ENCODE assay signal across 31 mouse cellular contexts in genomic region chr16:29993535-29993934, GRCm38 (mm10).
A peak's percentile ranks its signal among the peaks of the same experiment; 100 is the strongest.
DNase-seq lines count a peak whose midpoint lies in the region; ATAC-seq and TF ChIP-seq lines count a peak whose summit lies in the region.
"Had no signal": no experiment of that assay in that cellular context is flagged by ENCODE, and none has a peak within 500 bp of the region (broad histone marks: within the 10 kb centered on the region; RNA-seq: fewer than 3 reads in every experiment).

No protein-coding gene starts in this region.

- no peak overlapping the region for H3K4me3 ChIP-seq in intestine, embryonic 16.5 days (ENCODE audit: low read length)
- H3K4me3 ChIP-seq in intestine, embryonic 15.5 days (replicated peaks): no peak overlapping the region
- H3K4me3 ChIP-seq in forebrain, embryonic 14.5 days (ENCODE audit: low read depth, low read length): no peak overlapping the region
- H3K4me3 ChIP-seq in midbrain, embryonic 14.5 days (replicated peaks; ENCODE audit: low read depth, low read length): no peak overlapping the region
- H3K4me3 ChIP-seq: erythroblast, embryonic 14.5 days; hindbrain, embryonic 12.5 days; left cerebral cortex, adult 2 months; limb, embryonic 15.5 days; liver, embryonic 13.5 days; midbrain, embryonic 12.5 days had no signal

- TF ChIP-seq CTCF in brain, embryonic 14.5 days (IDR thresholded peaks at IDR 0.05; ENCODE audit: borderline replicate concordance, extremely low read depth, insufficient read depth, insufficient read length): no peak

- DNase-seq in brain, embryonic 14.5 days (ENCODE audit: low read depth): peak; percentile 85
- peak; percentile 68 for DNase-seq in forebrain, embryonic 14.5 days (ENCODE audit: low spot score)
- DNase-seq in thymus, postnatal 36 days: no peak
- no peak for DNase-seq in midbrain, embryonic 14.5 days
- DNase-seq in adrenal gland, adult 8-10 months: no peak
- DNase-seq: adrenal gland, adult 2 months; cerebellum, adult 8-10 months; gastrocnemius, postnatal 14 days; heart, postnatal 36 days; kidney, adult 9 months; kidney, postnatal 14 days; liver, embryonic 13.5 days; lung, adult 18-20 months; lung, postnatal 4 days; right cerebral cortex, adult 18-20 months; spleen, adult 18-20 months; thymus, adult 18-20 months; thymus, postnatal 25 days had no signal

- no peaks in the 10 kb centered on the region for H3K36me3 ChIP-seq in intestine, embryonic 16.5 days (ENCODE audit: control insufficient read depth, insufficient read depth, low read length)
- H3K36me3 ChIP-seq in intestine, embryonic 15.5 days: no peaks in the 10 kb centered on the region
- no peaks in the 10 kb centered on the region for H3K36me3 ChIP-seq in forebrain, embryonic 14.5 days (ENCODE audit: control insufficient read depth, insufficient read depth, low read length)
- H3K36me3 ChIP-seq in midbrain, embryonic 14.5 days (ENCODE audit: control insufficient read depth, insufficient read depth, low read length): no peaks in the 10 kb centered on the region
- H3K36me3 ChIP-seq: hindbrain, embryonic 12.5 days; limb, embryonic 15.5 days; liver, embryonic 13.5 days; midbrain, embryonic 12.5 days had no signal

- H3K4me2 ChIP-seq in intestine, embryonic 16.5 days (ENCODE audit: low read depth, low read length): no peak overlapping the region
- H3K4me2 ChIP-seq in intestine, embryonic 15.5 days (replicated peaks): no peak overlapping the region
- no peak overlapping the region for H3K4me2 ChIP-seq in forebrain, embryonic 14.5 days (ENCODE audit: low read length)
- H3K4me2 ChIP-seq in midbrain, embryonic 14.5 days (ENCODE audit: low read length): no peak overlapping the region
- H3K4me2 ChIP-seq: heart, embryonic 11.5 days; hindbrain, embryonic 12.5 days; limb, embryonic 15.5 days; liver, embryonic 13.5 days; midbrain, embryonic 12.5 days had no signal

- TF ChIP-seq POLR2A in brain, embryonic 14.5 days (IDR thresholded peaks at IDR 0.05; ENCODE audit: borderline replicate concordance, extremely low read depth, insufficient read depth, insufficient read length, poor library complexity, severe bottlenecking): no peak

- no peaks in the 10 kb centered on the region for H3K27me3 ChIP-seq in intestine, embryonic 16.5 days (replicated peaks; ENCODE audit: control insufficient read depth, insufficient read depth, low read length)
- H3K27me3 ChIP-seq in intestine, embryonic 15.5 days (replicated peaks): no peaks in the 10 kb centered on the region
- no peaks in the 10 kb centered on the region for H3K27me3 ChIP-seq in forebrain, embryonic 14.5 days (replicated peaks; ENCODE audit: control insufficient read depth, insufficient read depth, low read length)
- H3K27me3 ChIP-seq in midbrain, embryonic 14.5 days (ENCODE audit: control insufficient read depth, insufficient read depth, low read length): no peaks in the 10 kb centered on the region
- H3K27me3 ChIP-seq: limb, embryonic 15.5 days; liver, embryonic 13.5 days; megakaryocyte, embryonic 14.5 days had no signal

- peaks cover 35% of the 10 kb centered on the region for H3K4me1 ChIP-seq in intestine, embryonic 16.5 days (ENCODE audit: control insufficient read depth, insufficient read depth, low read length)
- peaks cover 30% of the 10 kb centered on the region for H3K4me1 ChIP-seq in intestine, embryonic 15.5 days (replicated peaks)
- H3K4me1 ChIP-seq in forebrain, embryonic 14.5 days (ENCODE audit: control insufficient read depth, insufficient read depth, low read length): peaks cover 10% of the 10 kb centered on the region; the same call in 1 of the 2 replicates
- 0 out of 2 replicates have a peak, but pooled peaks cover 3% of the 10 kb centered on the region for H3K4me1 ChIP-seq in midbrain, embryonic 14.5 days (ENCODE audit: control insufficient read depth, insufficient read depth, low read length)

- H3K9me3 ChIP-seq in intestine, embryonic 16.5 days (ENCODE audit: control insufficient read depth, low read length): no peaks in the 10 kb centered on the region
- no peaks in the 10 kb centered on the region for H3K9me3 ChIP-seq in intestine, embryonic 15.5 days
- H3K9me3 ChIP-seq in forebrain, embryonic 14.5 days (replicated peaks; ENCODE audit: control insufficient read depth, low read length): no peaks in the 10 kb centered on the region
- no peaks in the 10 kb centered on the region for H3K9me3 ChIP-seq in midbrain, embryonic 14.5 days (ENCODE audit: control insufficient read depth, low read length)
- H3K9me3 ChIP-seq: hindbrain, embryonic 12.5 days; limb, embryonic 15.5 days; liver, embryonic 13.5 days; megakaryocyte, embryonic 14.5 days; midbrain, embryonic 12.5 days had no signal

- no peak overlapping the region for H3K27ac ChIP-seq in intestine, embryonic 16.5 days (ENCODE audit: low read length)
- H3K27ac ChIP-seq in intestine, embryonic 15.5 days: no peak overlapping the region
- no peak overlapping the region for H3K27ac ChIP-seq in forebrain, embryonic 14.5 days (ENCODE audit: low read depth, low read length)
- no peak overlapping the region for H3K27ac ChIP-seq in midbrain, embryonic 14.5 days (replicated peaks; ENCODE audit: low read depth, low read length)
- H3K27ac ChIP-seq: hindbrain, embryonic 12.5 days; hindbrain, postnatal 0 days; left cerebral cortex, adult 2 months; limb, embryonic 15.5 days; liver, embryonic 13.5 days; midbrain, embryonic 12.5 days; stomach, postnatal 0 days had no signal

- ATAC-seq in intestine, embryonic 16.5 days: no peak
- ATAC-seq in intestine, embryonic 15.5 days: no peak
- peak; percentile 58 for ATAC-seq in forebrain, embryonic 14.5 days
- ATAC-seq in midbrain, embryonic 14.5 days (ENCODE audit: low FRiP score, low TSS enrichment): no peak
- ATAC-seq: hindbrain, postnatal 0 days; intestine, postnatal 0 days; lung, postnatal 0 days had no signal

- 0 out of 2 replicates have a peak overlapping the region, but pooled peaks have one; percentile 16 for H3K9ac ChIP-seq in intestine, embryonic 16.5 days (ENCODE audit: low read depth, low read length)
- no peak overlapping the region for H3K9ac ChIP-seq in intestine, embryonic 15.5 days
- no peak overlapping the region for H3K9ac ChIP-seq in forebrain, embryonic 14.5 days (ENCODE audit: low read length)
- no peak overlapping the region for H3K9ac ChIP-seq in midbrain, embryonic 14.5 days (replicated peaks; ENCODE audit: low read length)
- H3K9ac ChIP-seq: hindbrain, embryonic 12.5 days; limb, embryonic 15.5 days; liver, embryonic 13.5 days; midbrain, embryonic 12.5 days had no signal

- 71% methylated on average over 6 of the region's 6 CpGs for WGBS in intestine, embryonic 16.5 days
- 78% methylated on average over 6 of the region's 6 CpGs for WGBS in intestine, embryonic 15.5 days
- whole genome bisulfite sequencing in forebrain, embryonic 14.5 days: 24% methylated on average over 6 of the region's 6 CpGs
- WGBS in midbrain, embryonic 14.5 days: 75% methylated on average over 6 of the region's 6 CpGs

Comparison
In these comparisons a context has a peak if more than half of its experiments do, and no peak if none do; other contexts are left out.
1. DNase-seq: peak in brain, embryonic 14.5 days (single experiment) and forebrain, embryonic 14.5 days (single experiment); none in thymus, postnatal 36 days (0 of 2), midbrain, embryonic 14.5 days (single experiment) and adrenal gland, adult 8-10 months (single experiment).